Mouse (Mus musculus) CH12.LX (cell line): ENCODE measurements around the gene Mgll. TPM values are rescaled to one million over a fixed set of nuclear protein-coding genes. Genes with fewer than 3 reads are reported as not detected.

Experiments
- DNase-seq: peaks from one replicate; pipeline ENCODE4 v3.0.0-alpha.2; 2013; ENCODE audit errors: extremely low read depth
- H3K27ac ChIP-seq: 2 replicates; pipeline ENCODE4 v1.5.1; 2012; ENCODE audit warnings: low read depth, mild to moderate bottlenecking, control low read depth, moderate library complexity; ENCODE audit not compliant: insufficient read depth
- H3K27me3 ChIP-seq: replicated peaks from 2 replicates; pipeline ENCODE3; 2012; ENCODE audit warnings: inconsistent platforms
- H3K36me3 ChIP-seq, 2 experiments: replicated peaks in 1 of 2; 2 replicates each; pipeline versions ENCODE3 to v1.6.1; 2012; ENCODE audit warnings: inconsistent platforms in 1 of 2, low read length in 1 of 2, mild to moderate bottlenecking in 1 of 2, mixed read lengths in 1 of 2, moderate library complexity in 1 of 2; ENCODE audit not compliant: control insufficient read depth in 1 of 2, insufficient read depth in 1 of 2
- H3K4me1 ChIP-seq, 2 experiments: 2 replicates each; pipeline ENCODE4 v1.6.1; 2012; ENCODE audit warnings: inconsistent platforms in 1 of 2, moderate library complexity in 1 of 2; ENCODE audit not compliant: insufficient read depth in 2 of 2, control insufficient read depth in 1 of 2
- H3K4me2 ChIP-seq: 2 replicates; pipeline ENCODE4 v1.6.1; 2012; ENCODE audit warnings: low read depth, mild to moderate bottlenecking, control low read depth; ENCODE audit not compliant: poor library complexity, insufficient read depth, severe bottlenecking
- H3K4me3 ChIP-seq, 3 experiments: fragments of 150-350 bp in 1 of 3; sonication (generic) in 1 of 3; replicated peaks in 1 of 3; 2 replicates each; pipeline versions ENCODE3 to v1.5.1; 2011 to 2012; ENCODE audit warnings: low read depth in 2 of 3, low read length in 2 of 3, mild to moderate bottlenecking in 2 of 3, moderate library complexity in 2 of 3, control low read depth in 1 of 3, improper control_type of control experiment in 1 of 3, inconsistent platforms in 1 of 3, mixed read lengths in 1 of 3; ENCODE audit not compliant: poor library complexity in 1 of 3
- H3K79me2 ChIP-seq: replicated peaks from 2 replicates; pipeline ENCODE4 v1.6.1; 2012; ENCODE audit warnings: mild to moderate bottlenecking, moderate library complexity; ENCODE audit not compliant: control insufficient read depth, poor library complexity, insufficient read depth, severe bottlenecking; ENCODE audit errors: extremely low read depth
- H3K9ac ChIP-seq: 2 replicates; pipeline ENCODE4 v1.6.1; 2012; ENCODE audit warnings: low read depth, mild to moderate bottlenecking, control low read depth, moderate library complexity; ENCODE audit not compliant: insufficient read depth
- H3K9me3 ChIP-seq: replicated peaks from 2 replicates; pipeline ENCODE3; 2012; ENCODE audit warnings: low read length, inconsistent platforms, mixed read lengths
- CHD2 ChIP-seq: IDR thresholded peaks from 2 replicates; pipeline ENCODE4 v1.6.1; 2011; ENCODE audit warnings: low read length, improper control_type of control experiment
- CTCF ChIP-seq, 2 experiments: IDR thresholded peaks in 1 of 2; conservative IDR thresholded peaks in 1 of 2; 2 replicates each; pipeline ENCODE4 v1.5.1; 2011 to 2012; ENCODE audit warnings: low read depth in 2 of 2, low read length in 2 of 2, improper control_type of control experiment in 1 of 2, inconsistent platforms in 1 of 2, mild to moderate bottlenecking in 1 of 2, moderate library complexity in 1 of 2
- E2F4 ChIP-seq: IDR thresholded peaks from 2 replicates; pipeline ENCODE4 v1.6.1; 2011; ENCODE audit warnings: low read depth, low read length, improper control_type of control experiment; ENCODE audit not compliant: insufficient replicate concordance
- ELF1 ChIP-seq: IDR thresholded peaks from 2 replicates; pipeline ENCODE4 v1.6.1; 2014; ENCODE audit warnings: low read depth, mild to moderate bottlenecking, inconsistent platforms, low read length, improper control_type of control experiment
- ETS1 ChIP-seq: conservative IDR thresholded peaks from 2 replicates; pipeline ENCODE4 v1.6.1; 2012; ENCODE audit warnings: low read depth, mild to moderate bottlenecking, inconsistent platforms, low read length, improper control_type of control experiment, moderate library complexity
- GABPA ChIP-seq: IDR thresholded peaks from 2 replicates; pipeline ENCODE4 v1.6.1; 2012; ENCODE audit warnings: low read depth, low read length, improper control_type of control experiment, inconsistent platforms; ENCODE audit not compliant: insufficient replicate concordance
- MAX ChIP-seq: IDR thresholded peaks from 2 replicates; pipeline ENCODE4 v1.6.1; 2011; ENCODE audit warnings: low read length, improper control_type of control experiment
- MAZ ChIP-seq: IDR thresholded peaks from 2 replicates; pipeline ENCODE4 v1.6.1; 2012; ENCODE audit warnings: low read depth, mild to moderate bottlenecking, inconsistent platforms, low read length, improper control_type of control experiment, moderate library complexity
- PAX5 ChIP-seq: IDR thresholded peaks from 2 replicates; pipeline ENCODE4 v1.6.1; 2012; ENCODE audit warnings: low read length, inconsistent platforms, mixed read lengths
- POLR2AphosphoS2 ChIP-seq: IDR thresholded peaks from 2 replicates; pipeline ENCODE4 v1.6.1; 2011; ENCODE audit warnings: low read depth, low read length, improper control_type of control experiment
- RAD21 ChIP-seq: IDR thresholded peaks from 2 replicates; pipeline ENCODE4 v1.6.1; 2011; ENCODE audit warnings: low read depth, mild to moderate bottlenecking, low read length, improper control_type of control experiment, moderate library complexity
- RCOR1 ChIP-seq: conservative IDR thresholded peaks from 2 replicates; pipeline ENCODE4 v1.6.1; 2012; ENCODE audit warnings: low read depth, mild to moderate bottlenecking, inconsistent platforms, low read length, improper control_type of control experiment
- SIN3A ChIP-seq: IDR thresholded peaks from 2 replicates; pipeline ENCODE4 v1.6.1; 2012; ENCODE audit warnings: low read length, improper control_type of control experiment, inconsistent platforms
- TBP ChIP-seq: conservative IDR thresholded peaks from 2 replicates; pipeline ENCODE4 v1.6.1; 2011; ENCODE audit warnings: low read depth, low read length, improper control_type of control experiment
- TCF12 ChIP-seq: IDR thresholded peaks from 2 replicates; pipeline ENCODE4 v1.6.1; 2014; ENCODE audit warnings: low read depth, mild to moderate bottlenecking, inconsistent platforms, low read length, improper control_type of control experiment
- USF1 ChIP-seq: IDR thresholded peaks from 2 replicates; pipeline ENCODE4 v1.6.1; 2014; ENCODE audit warnings: low read depth, mild to moderate bottlenecking, inconsistent platforms, low read length, improper control_type of control experiment
- dilution Hi-C: fragments of 300-500 bp; cut with MboI; formaldehyde crosslinking; loops from 2 replicates; pipeline ENCODE4 v1.14.3; 2020; ENCODE audit warnings: low sequenced_read_pairs; ENCODE audit not compliant: extremely low pct_unique_long_range_greater_than_20kb, extremely low pct_ligation_motif_present
- in situ Hi-C: fragments of 300-500 bp; cut with MboI; formaldehyde crosslinking; loops from 3 replicates; pipeline ENCODE4 v1.14.3; 2019; ENCODE audit warnings: low sequenced_read_pairs, low pct_ligation_motif_present, low pct_unique_long_range_greater_than_20kb, mixed read lengths
- polyA plus RNA-seq: library from polyadenylated mRNA; unstranded; fragments of >175 nt; gene quantifications from 2 replicates; pipeline ENCODE4 v1.2.1, GENCODE M21; 2012; ENCODE audit warnings: low read depth; ENCODE audit not compliant: insufficient read length
- total RNA-seq, 2 experiments: library from RNA; depleted of rRNA; stranded (reverse); fragments of 300-350 nt in 1 of 2; fragments of >200 nt in 1 of 2; gene quantifications; 2 replicates each; pipeline ENCODE4 v1.2.3; 2012 to 2014

Mgll gene
- total and polyA plus RNA-seq, 3 experiments = 60.8 to 81.1 (median 76.5) TPM

DNA sequence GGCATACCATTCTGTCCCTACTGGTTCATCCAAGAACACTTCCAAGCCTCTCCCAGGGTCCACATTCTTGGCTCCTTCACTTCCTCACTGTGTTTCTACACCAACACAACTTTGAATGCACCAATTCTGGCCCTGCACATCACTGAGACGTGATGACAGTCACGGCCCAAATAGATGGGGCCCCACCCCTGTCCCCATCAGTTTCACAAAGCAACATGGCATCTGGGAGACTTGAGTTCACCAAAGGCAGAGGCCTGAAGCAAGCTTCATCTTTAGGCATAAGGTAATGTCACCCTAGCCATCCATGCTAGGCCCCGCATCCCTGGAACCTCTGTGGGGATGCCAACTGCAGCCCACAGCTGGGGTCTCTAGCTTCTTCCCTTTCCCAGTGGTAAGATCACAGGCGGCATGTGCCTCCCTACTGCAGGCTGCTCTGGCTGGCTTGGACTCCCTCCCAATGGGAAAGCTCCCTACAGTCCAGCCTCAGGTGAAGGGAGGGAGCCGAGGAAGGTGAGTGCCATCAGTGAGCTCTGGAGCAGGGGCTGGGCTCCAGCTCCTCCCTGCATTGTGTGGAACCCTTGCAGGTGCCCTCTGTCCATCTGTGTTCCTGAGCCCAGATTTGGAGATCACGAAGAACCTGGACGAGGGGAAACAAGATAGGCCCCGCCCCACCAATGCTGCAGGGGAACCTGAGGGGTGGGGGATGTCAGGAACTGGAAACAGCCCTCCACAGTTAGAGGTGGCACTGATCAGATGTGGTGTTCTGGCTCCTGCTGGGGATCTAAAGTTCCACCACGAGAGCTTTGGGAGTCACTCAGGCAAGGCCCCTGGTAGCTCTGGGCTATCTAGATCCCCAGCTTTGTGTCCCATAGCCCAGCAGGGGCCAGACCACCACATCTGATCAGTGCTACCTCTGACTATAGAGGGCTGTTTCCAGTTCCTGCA, 119.8 kb downstream of the Mgll start:
- Histone ChIP-seq H3K79me2 (peaks cover 2% of the 10 kb centered on the region; the same call in 1 of the 2 replicates), H3K9me3 (no peaks in the 10 kb centered on the region), H3K27me3 (peaks cover 3% of the 10 kb centered on the region), H3K36me3 (peaks cover 6 to 12% of the 10 kb centered on the region in 2 experiments), H3K4me1 (peaks cover 19 to 35% of the 10 kb centered on the region in 2 experiments), H3K27ac (no peak overlapping the region), H3K4me2 (no peak overlapping the region), H3K9ac (no peak overlapping the region), H3K4me3 (no peak overlapping the region)
- in situ Hi-C loops (no loop called here), dilution Hi-C loops (no loop called here)
- no peak for DNase-seq
- TF ChIP-seq ETS1 (no peak), SIN3A (no peak), CHD2 (no peak), E2F4 (no peak), USF1 (no peak)

GRCm38 (mm10) chr6:88844901-88845565, 120.8 kb downstream of the Mgll start:
- H3K27me3 ChIP-seq = peaks cover 3% of the 10 kb centered on the region
- peaks cover 19 to 30% of the 10 kb centered on the region in 2 experiments for H3K4me1 ChIP-seq
- in situ Hi-C loops (loop anchor here (5.0 kb wide), 1 partner anchor 283 kb away; no protein-coding TSS in a partner anchor), dilution Hi-C loops (no loop called here)
- no peak overlapping the region for H3K4me2 ChIP-seq
- TF ChIP-seq MAX = no peak
- no peak for TF ChIP-seq GABPA
- no peak for TF ChIP-seq RCOR1
- no peak for TF ChIP-seq ELF1
- TF ChIP-seq CTCF (conservative IDR thresholded peaks at IDR 0.05 in 1 of 2, IDR thresholded peaks at IDR 0.05 in 1 of 2; ENCODE audit: low read depth in 2 of 2, low read length in 2 of 2) = no peak
- no peak for TF ChIP-seq TCF12
- TF ChIP-seq POLR2AphosphoS2 = no peak
- TF ChIP-seq PAX5 = no peak
- no peak for TF ChIP-seq RAD21
- no peak for TF ChIP-seq MAZ
- TF ChIP-seq TBP = no peak
- TF ChIP-seq ETS1 = no peak
- H3K27ac ChIP-seq = no peak overlapping the region
- peaks cover 2% of the 10 kb centered on the region; the same call in 1 of the 2 replicates for H3K79me2 ChIP-seq
- no peak overlapping the region for H3K9ac ChIP-seq
- no peaks in the 10 kb centered on the region for H3K9me3 ChIP-seq
- DNase-seq = no peak
- peaks cover 0 to 2% of the 10 kb centered on the region in 2 experiments for H3K36me3 ChIP-seq
- H3K4me3 ChIP-seq = no peak overlapping the region
